Mouse (Mus musculus) small intestine, adult 2 months (tissue): ENCODE data around the gene Dnah7c. TPM values are rescaled to one million over a fixed set of nuclear protein-coding genes. Genes with fewer than 3 reads are reported as not detected.
"Not testable (repeated sequence)": the region's sequence is repeated elsewhere in the genome, so short reads cannot be mapped to it uniquely, and the experiment has no call there.

Experiments used
- H3K27ac ChIP-seq: fragments of 200-500 bp; 2 replicates; pipeline ENCODE4 v1.5.1; 2012; ENCODE audit warnings: low read depth, low read length, control low read depth, inconsistent platforms; ENCODE audit not compliant: insufficient read depth
- H3K27me3 ChIP-seq: fragments of 200-500 bp; 2 replicates; pipeline ENCODE4 v1.6.1; 2012; ENCODE audit warnings: mild to moderate bottlenecking, moderate library complexity, low read length, inconsistent platforms; ENCODE audit not compliant: control insufficient read depth, insufficient read depth
- H3K36me3 ChIP-seq: fragments of 200-500 bp; 2 replicates; pipeline ENCODE4 v1.6.1; 2012; ENCODE audit warnings: mild to moderate bottlenecking, low read length, control low read depth, inconsistent platforms; ENCODE audit not compliant: control insufficient read depth, insufficient read depth
- H3K4me1 ChIP-seq: fragments of 200-500 bp; 2 replicates; pipeline ENCODE4 v1.6.1; 2012; ENCODE audit warnings: low read length, inconsistent platforms, mixed read lengths; ENCODE audit not compliant: control insufficient read depth, insufficient read depth, insufficient read length
- H3K4me3 ChIP-seq: fragments of 200-500 bp; 2 replicates; pipeline ENCODE4 v1.5.1; 2012; ENCODE audit warnings: low read depth, mild to moderate bottlenecking, control low read depth, inconsistent platforms, low read length, moderate library complexity
- CTCF ChIP-seq: fragments of 200-500 bp; IDR thresholded peaks from 2 replicates; pipeline ENCODE4 v1.5.1; 2012; ENCODE audit warnings: low read depth, mild to moderate bottlenecking, control low read depth, inconsistent platforms, low read length, moderate library complexity, mixed read lengths; ENCODE audit not compliant: insufficient replicate concordance, insufficient read length; ENCODE audit errors: extremely low read depth
- POLR2A ChIP-seq: fragments of 200-500 bp; IDR thresholded peaks from 2 replicates; pipeline ENCODE4 v1.6.1; 2012; ENCODE audit warnings: low read depth, mild to moderate bottlenecking, control low read depth, inconsistent platforms, low read length, moderate library complexity
- WGBS: fragments of 180-500 bp; shearing (Covaris S2); methylation state at CpG from one replicate; pipeline ENCODE4 v1.1.7; 2018; 5-methylcytosine and 5-hydroxymethylcytosine counted together
- polyA plus RNA-seq: library from polyadenylated mRNA; depleted of rRNA; stranded (reverse); fragments of >200 nt; gene quantifications from 2 replicates; pipeline ENCODE4 v1.2.3, GENCODE M21; 2012

Dnah7c gene
- polyA plus RNA-seq, 1 experiment = not detected

DNA sequence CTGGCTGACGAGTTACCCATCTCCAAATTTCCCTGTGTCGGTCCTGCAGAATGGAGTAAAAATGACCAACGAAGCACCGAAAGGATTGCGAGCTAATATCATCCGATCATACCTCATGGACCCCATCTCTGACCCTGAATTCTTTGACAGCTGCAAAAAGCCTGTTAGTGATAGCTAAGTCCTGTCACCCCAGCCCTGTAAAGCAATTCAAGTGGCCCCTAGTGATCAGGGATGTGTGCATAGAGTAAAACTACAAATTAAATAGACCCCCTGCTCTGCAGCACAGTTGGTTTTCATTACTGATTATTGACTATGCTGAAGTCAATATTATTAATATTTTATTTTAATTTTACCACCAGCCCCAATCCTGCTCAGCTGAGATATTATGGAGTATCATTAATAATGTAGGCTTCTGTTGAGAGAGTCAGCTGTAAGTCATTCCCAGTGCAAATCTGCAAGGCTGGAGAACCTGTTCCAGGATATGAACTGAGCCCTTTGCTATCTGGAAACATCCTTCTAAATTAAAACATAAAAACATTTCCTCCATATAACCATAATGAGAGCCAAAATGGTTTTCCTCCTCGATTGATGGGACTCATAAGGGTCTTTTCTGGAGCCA, 344.8 kb downstream of the Dnah7c start:
- WGBS = 83% methylated on average over 7 of the region's 7 CpGs
- H3K27me3 ChIP-seq, H3K4me3 ChIP-seq, H3K4me1 ChIP-seq, H3K36me3 ChIP-seq, H3K27ac ChIP-seq: not testable (repeated sequence)

DNA sequence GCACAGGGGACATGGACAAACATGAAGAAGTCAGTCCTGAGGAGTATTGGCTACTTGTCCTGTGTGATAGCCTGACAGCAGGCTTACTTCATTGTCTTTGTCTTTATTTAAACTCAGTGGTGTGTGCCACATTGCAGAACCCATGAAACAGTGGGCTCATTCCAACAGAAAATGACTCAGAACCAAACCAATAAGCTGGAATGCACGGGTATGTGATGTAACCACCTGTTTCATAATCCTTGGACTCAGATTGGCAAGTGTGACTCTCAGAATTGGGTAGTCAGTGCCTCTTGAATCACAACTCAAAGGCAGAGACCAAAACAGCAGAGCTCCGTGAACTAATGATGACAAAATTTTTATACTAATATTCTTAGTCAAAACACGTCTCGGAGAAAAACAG, 356.8 kb downstream of the Dnah7c start:
- H3K36me3 ChIP-seq, H3K4me1 ChIP-seq, H3K4me3 ChIP-seq, H3K27me3 ChIP-seq, H3K27ac ChIP-seq: not testable (repeated sequence)
- 64% methylated on average over 4 of the region's 4 CpGs for WGBS

DNA sequence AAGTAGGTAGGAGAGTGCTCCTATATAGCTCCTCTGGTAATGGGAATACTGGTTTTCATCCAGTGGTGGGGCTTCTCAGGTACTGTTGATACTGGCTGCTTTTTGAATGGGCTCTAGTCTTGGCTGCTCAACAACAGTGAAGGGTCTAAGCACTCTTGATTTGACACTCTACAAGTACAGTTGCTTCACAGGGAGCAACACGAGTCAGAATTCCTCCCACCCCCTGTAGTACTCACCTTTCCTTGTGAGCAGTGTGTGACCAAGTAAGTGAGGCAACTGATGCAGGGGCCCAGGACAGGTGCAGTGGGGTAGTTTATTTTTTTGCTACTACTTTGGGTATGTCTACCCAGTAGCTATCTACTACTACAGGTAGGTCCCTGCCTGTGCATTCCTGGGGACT, 379.7 kb downstream of the Dnah7c start:
- TF ChIP-seq POLR2A (no peak), CTCF (no peak)
- no peaks in the 10 kb centered on the region for H3K4me1 ChIP-seq
- no peak overlapping the region for H3K4me3 ChIP-seq
- no peaks in the 10 kb centered on the region for H3K27me3 ChIP-seq
- no peaks in the 10 kb centered on the region for H3K36me3 ChIP-seq
- 74% methylated on average over 1 of the region's 1 CpGs for WGBS
- no peak overlapping the region for H3K27ac ChIP-seq

DNA sequence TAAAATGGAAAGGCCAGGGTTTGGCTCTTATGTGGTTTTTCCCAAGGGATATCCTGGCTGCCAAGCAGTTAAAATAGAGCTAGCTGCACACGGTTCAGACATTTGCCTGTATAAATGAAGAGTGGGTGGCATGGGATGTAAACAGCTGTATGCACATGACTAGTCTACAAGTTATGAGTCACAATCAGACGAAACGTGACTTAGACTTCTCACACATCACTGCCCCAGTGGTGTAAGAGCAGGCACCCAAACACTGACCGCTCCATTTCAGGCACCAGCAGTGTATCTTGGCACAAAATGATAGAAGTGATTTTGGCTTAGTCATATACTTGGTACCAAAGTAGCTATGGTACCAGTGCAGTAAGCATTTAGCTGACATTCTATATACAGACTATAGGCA, 383.2 kb downstream of the Dnah7c start:
- not testable (repeated sequence) for H3K36me3 ChIP-seq, H3K4me3 ChIP-seq, H3K4me1 ChIP-seq, H3K27ac ChIP-seq, H3K27me3 ChIP-seq
- 84% methylated on average over 4 of the region's 4 CpGs for WGBS

DNA sequence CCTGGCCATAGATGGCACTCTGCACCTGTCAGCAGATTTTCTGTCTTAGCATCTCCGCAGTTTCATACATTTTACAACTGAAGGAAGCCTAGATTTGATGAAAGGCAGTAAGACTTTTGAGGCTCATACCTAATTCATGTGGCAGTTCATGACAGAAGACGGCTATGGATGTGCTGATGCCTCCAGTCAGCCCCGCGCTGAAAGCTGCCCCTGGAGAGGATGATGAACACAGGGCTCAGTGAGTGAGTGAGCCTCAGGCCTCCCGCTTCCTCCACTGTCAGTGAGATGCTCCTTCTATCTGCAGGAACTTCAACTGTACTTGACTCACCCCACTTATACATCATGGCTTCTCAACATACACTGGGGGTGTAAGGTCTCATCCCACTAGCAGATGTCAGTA, 392.5 kb downstream of the Dnah7c start:
- H3K36me3 ChIP-seq = no peaks in the 10 kb centered on the region; the same call in 1 of the 2 replicates
- TF ChIP-seq POLR2A = no peak
- no peak for TF ChIP-seq CTCF
- H3K27ac ChIP-seq = no peak overlapping the region
- no peaks in the 10 kb centered on the region for H3K4me1 ChIP-seq
- H3K27me3 ChIP-seq = no peaks in the 10 kb centered on the region
- H3K4me3 ChIP-seq = no peak overlapping the region
- WGBS = 95% methylated on average over 5 of the region's 5 CpGs

DNA sequence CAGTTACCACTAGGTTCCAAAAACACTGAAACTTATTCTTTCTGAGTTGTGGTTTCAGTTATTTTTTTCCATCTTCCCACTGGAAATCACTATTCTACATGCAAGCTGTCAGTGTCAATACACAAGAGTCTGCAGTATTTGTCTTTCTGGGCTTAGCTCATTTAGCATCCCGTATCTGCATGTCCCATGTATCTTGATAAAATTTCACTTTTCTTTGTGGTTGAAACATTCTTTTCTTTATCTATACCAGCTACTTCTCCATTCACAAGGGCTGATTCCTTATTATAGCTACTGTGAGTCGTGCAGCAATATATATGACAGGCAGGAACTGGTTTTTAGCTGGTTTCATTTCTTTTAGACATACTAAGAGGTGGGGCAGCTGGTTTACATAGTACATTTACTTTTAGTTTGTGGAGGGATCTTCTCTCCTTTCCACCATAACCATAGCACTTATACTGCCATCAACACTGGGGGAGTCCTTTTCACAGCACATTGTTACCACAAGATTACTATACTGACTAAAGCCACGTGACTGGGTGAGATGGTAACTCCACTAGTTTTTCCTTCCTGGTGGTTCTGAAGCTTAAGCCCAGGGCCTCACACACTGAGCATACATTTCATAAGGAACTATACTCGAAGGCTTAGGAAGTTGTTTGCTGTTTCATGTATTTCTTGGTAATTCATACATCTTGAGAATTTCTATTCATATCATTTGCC, 397.0 kb downstream of the Dnah7c start:
- H3K36me3 ChIP-seq = no peaks in the 10 kb centered on the region; the same call in 1 of the 2 replicates
- no peak overlapping the region for H3K27ac ChIP-seq
- H3K4me1 ChIP-seq = no peaks in the 10 kb centered on the region
- H3K27me3 ChIP-seq = no peaks in the 10 kb centered on the region
- no peak for TF ChIP-seq POLR2A
- no peak for TF ChIP-seq CTCF
- WGBS = 73% methylated on average over 4 of the region's 4 CpGs
- no peak overlapping the region for H3K4me3 ChIP-seq

DNA sequence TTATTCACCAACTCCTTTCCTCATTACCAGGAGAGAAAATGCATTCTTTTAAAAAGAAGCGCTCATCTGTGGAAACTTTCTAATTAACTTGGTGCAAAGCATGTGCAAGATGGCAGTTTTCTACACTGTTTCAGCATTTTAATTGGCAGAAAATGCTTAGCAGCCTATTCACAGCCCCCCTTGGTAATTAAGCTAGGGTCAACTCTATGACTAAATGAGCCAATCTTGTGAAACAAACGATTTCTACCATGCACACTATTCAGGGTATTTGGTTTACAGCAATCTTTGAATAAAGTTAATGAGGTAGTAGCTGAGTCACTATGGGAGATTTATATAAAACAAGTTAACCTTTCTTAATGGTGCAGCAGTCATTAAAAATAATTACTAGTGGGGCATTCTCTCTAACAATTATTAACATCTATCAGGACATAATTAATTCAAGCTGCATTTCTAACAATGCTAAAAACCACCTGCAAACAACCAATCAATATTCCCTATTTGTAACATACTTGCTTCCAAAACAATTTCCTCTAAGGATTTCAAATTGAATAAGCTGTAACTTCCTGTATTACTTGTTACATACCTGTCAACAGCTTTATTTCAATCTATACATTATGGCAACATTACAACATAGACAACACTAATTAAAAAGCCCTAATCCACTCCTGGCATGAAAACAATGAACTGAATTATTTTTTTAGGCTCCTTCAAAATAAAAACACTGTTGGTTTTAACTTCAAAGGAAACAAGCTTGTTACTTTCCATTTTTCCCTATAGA, 404.9 kb downstream of the Dnah7c start:
- Histone ChIP-seq H3K4me1 (no peaks in the 10 kb centered on the region), H3K27me3 (no peaks in the 10 kb centered on the region), H3K4me3 (no peak overlapping the region), H3K36me3 (no peaks in the 10 kb centered on the region), H3K27ac (no peak overlapping the region)
- TF ChIP-seq CTCF (no peak), POLR2A (no peak)
- WGBS = 76% methylated on average over 2 of the region's 2 CpGs
